Mouse (Mus musculus) heart, adult 11 months (tissue): ENCODE measurements around the gene Gbf1.

Source experiments
- DNase-seq: peaks from one replicate; pipeline ENCODE4 v3.0.0; 2022

Gbf1 gene

DNA sequence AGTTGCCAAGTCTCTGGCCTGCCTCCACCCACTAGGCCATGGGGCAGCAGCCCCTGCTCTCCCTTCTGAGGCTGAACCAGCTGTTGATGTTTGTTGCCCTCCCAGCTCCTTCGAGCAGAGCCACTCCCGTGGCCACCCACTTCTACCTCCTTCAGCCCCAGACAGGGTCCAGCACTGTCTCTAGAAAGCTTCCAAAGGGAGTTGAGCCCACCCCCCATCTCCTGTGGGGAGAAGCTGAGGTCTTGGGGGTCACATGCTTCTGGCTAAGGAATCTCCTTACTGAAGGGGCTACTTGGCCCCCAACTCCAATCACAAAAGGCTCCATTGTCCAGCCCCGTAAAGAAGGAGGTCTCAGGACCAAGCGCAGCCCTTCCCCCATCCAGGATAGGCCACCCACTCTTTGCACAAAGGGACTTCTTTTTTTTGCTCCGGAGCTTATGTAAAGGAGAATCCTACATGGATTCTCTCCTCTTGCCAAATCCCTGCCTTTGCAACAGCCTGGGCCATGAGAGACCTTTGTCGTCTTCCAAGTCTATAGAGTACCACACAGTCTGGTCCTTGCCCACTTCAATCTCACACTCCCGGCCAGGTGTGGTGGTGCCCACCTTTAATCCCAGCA is 180.5 kb downstream of the Gbf1 start:
- peak; percentile 86 for DNase-seq

DNA sequence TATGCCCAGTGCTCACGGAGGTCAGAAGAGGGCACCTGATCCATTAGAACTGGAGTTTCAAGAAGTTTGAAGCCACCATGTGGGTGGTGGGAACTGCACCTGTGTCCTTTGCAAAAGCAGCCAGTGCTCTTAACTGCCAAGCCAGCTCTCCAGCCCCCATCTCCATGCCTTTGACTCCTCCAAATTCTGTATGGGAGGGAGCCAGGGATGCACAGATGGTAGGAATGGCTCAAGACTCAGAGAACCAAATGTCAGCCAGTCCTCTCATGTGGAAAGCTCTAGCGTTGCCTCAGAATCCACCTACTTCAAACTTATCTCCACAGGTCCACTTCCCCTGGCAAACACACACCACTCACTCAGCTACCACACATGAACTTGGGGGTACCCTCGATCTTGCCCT is 181.6 kb downstream of the Gbf1 start:
- peak; percentile 85 for DNase-seq
